ENCODE assay signal across 10 mouse cellular contexts in the genomic region with DNA sequence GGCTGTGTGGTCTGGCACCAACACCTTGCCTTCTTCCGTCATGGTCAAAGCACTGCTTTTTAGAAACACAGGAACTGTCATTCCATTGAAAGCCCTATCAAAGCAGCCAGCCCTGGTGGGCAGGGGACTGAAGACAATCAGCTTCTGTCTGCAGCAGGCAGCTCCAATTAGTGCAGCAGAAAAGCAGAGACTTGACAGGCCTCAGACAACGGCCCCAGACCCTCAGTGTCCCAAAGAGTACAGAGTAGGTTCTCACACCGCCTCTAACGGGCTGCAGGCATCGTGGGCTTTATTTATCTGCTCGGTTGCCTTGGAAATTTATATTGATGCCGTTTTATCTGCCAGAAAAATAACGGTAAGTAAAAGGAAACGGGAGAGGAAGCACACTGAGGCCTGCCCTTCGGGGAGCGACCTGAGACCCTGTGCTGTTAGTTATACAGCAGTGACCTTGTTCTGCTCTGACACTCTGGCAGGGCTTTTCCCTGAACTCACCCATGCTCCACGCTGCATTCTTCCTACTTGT. TPM values are rescaled to one million over a fixed set of nuclear protein-coding genes. Genes with fewer than 3 reads are reported as not detected.
DNase-seq lines count a peak whose midpoint lies in the region; ATAC-seq and TF ChIP-seq lines count a peak whose summit lies in the region.
"Had no signal": no experiment of that assay in that cellular context is flagged by ENCODE, and none has a peak within 500 bp of the region (broad histone marks: within the 10 kb centered on the region; RNA-seq: fewer than 3 reads in every experiment).

No protein-coding gene starts in this region.

- H3K36me3 ChIP-seq in MEL (ENCODE audit: control insufficient read depth in 1 of 2, insufficient read depth in 2 of 2, low read length in 2 of 2), result peaks cover 0 to 37% of the 10 kb centered on the region in 2 experiments; a peak in 2 of 4 replicates
- H3K36me3 ChIP-seq in forebrain, embryonic 14.5 days (ENCODE audit: control insufficient read depth, insufficient read depth, low read length), result no peaks in the 10 kb centered on the region
- H3K36me3 ChIP-seq in liver, embryonic 14.5 days (replicated peaks; ENCODE audit: control insufficient read depth, insufficient read depth, low read depth), result no peaks in the 10 kb centered on the region
- H3K36me3 ChIP-seq: stomach, embryonic 15.5 days had no signal

- peak overlapping the region; percentile 86 for H3K27ac ChIP-seq in MEL (ENCODE audit: control insufficient read depth, low read depth, low read length)
- H3K27ac ChIP-seq in forebrain, embryonic 14.5 days (ENCODE audit: low read depth, low read length), result peak overlapping the region; percentile 79
- no peak overlapping the region for H3K27ac ChIP-seq in liver, embryonic 14.5 days
- H3K27ac ChIP-seq: stomach, embryonic 15.5 days had no signal

- H3K4me2 ChIP-seq in forebrain, embryonic 14.5 days (ENCODE audit: low read length), result peak overlapping the region; percentile 29; the same call in 1 of the 2 replicates
- no peak overlapping the region for H3K4me2 ChIP-seq in liver, embryonic 14.5 days (ENCODE audit: low read depth)
- H3K4me2 ChIP-seq: stomach, embryonic 15.5 days had no signal

- TF ChIP-seq EP300 in MEL (IDR thresholded peaks at IDR 0.05; ENCODE audit: low read depth in 1 of 2, low read length in 2 of 2), result peak; percentile 71 to 91
- no peak for TF ChIP-seq EP300 in liver, embryonic 14.5 days (IDR thresholded peaks at IDR 0.05; ENCODE audit: low read depth)

- 3% methylated on average over 12 of the region's 12 CpGs for WGBS in forebrain, embryonic 14.5 days
- 15% methylated on average over 12 of the region's 12 CpGs for WGBS in liver, embryonic 14.5 days (ENCODE audit: insufficient replicate concordance)

- no peak for TF ChIP-seq CTCF in MEL (IDR thresholded peaks at IDR 0.05 in 2 of 3, conservative IDR thresholded peaks at IDR 0.05 in 1 of 3; ENCODE audit: control insufficient read depth in 1 of 3, insufficient read depth in 1 of 3, low read depth in 2 of 3, low read length in 3 of 3, poor library complexity in 1 of 3, severe bottlenecking in 1 of 3)
- TF ChIP-seq CTCF in liver, embryonic 14.5 days (IDR thresholded peaks at IDR 0.05; ENCODE audit: low read depth), result no peak

- peak; percentile 81 for DNase-seq in heart, adult 11 months
- no peak for DNase-seq in heart, postnatal 14 days
- DNase-seq in MEL (ENCODE audit: low read depth, low spot score), result peak; percentile 82
- peak; percentile 86 for DNase-seq in forebrain, embryonic 14.5 days (ENCODE audit: low spot score)
- DNase-seq in liver, embryonic 14.5 days (ENCODE audit: low read depth in 3 of 3, low spot score in 3 of 3), result no peak
- DNase-seq in cerebellum, postnatal 4 days (ENCODE audit: low spot score in 2 of 2), result no peak
- DNase-seq in frontal cortex, postnatal 10 days (ENCODE audit: low spot score in 2 of 2), result no peak
- no peak for DNase-seq in spleen, postnatal 36 days (ENCODE audit: low spot score in 2 of 2)
- DNase-seq: lung, postnatal 36 days had no signal

- H3K79me2 ChIP-seq in MEL (ENCODE audit: control insufficient read depth, insufficient read depth, low read length, poor library complexity), result 0 out of 2 replicates have a peak, but pooled peaks cover 3% of the 10 kb centered on the region

- H3K9me3 ChIP-seq in MEL (replicated peaks; ENCODE audit: insufficient read depth, low read length), result no peaks in the 10 kb centered on the region
- H3K9me3 ChIP-seq in forebrain, embryonic 14.5 days (replicated peaks; ENCODE audit: control insufficient read depth, low read length), result no peaks in the 10 kb centered on the region
- H3K9me3 ChIP-seq in liver, embryonic 14.5 days (ENCODE audit: control insufficient read depth, low read length), result no peaks in the 10 kb centered on the region
- H3K9me3 ChIP-seq: stomach, embryonic 15.5 days had no signal

- no peak for TF ChIP-seq RAD21 in MEL (IDR thresholded peaks at IDR 0.05; ENCODE audit: low read depth, low read length)

- ATAC-seq in forebrain, embryonic 14.5 days, result peak; percentile 94
- peak; percentile 41; the same call in 1 of the 2 replicates for ATAC-seq in liver, embryonic 14.5 days (ENCODE audit: insufficient read depth)

- intact Hi-C loops in heart, postnatal 14 days (cut with DNase I), result no loop called here

- no peaks in the 10 kb centered on the region for H3K27me3 ChIP-seq in MEL (ENCODE audit: control insufficient read depth in 1 of 2, insufficient read depth in 2 of 2, low read length in 2 of 2)
- H3K27me3 ChIP-seq in forebrain, embryonic 14.5 days (replicated peaks; ENCODE audit: control insufficient read depth, insufficient read depth, low read length), result no peaks in the 10 kb centered on the region
- no peaks in the 10 kb centered on the region for H3K27me3 ChIP-seq in liver, embryonic 14.5 days (ENCODE audit: control insufficient read depth, insufficient read depth, low read length)
- H3K27me3 ChIP-seq: stomach, embryonic 15.5 days had no signal

- H3K4me1 ChIP-seq in MEL (ENCODE audit: control insufficient read depth in 1 of 2, insufficient read depth in 2 of 2, low read length in 2 of 2), result peaks cover 27 to 36% of the 10 kb centered on the region in 2 experiments
- H3K4me1 ChIP-seq in forebrain, embryonic 14.5 days (ENCODE audit: control insufficient read depth, insufficient read depth, low read length), result peaks cover 41% of the 10 kb centered on the region
- peaks cover 0 to 13% of the 10 kb centered on the region in 2 experiments; a peak in 3 of 4 replicates for H3K4me1 ChIP-seq in liver, embryonic 14.5 days (replicated peaks; ENCODE audit: control insufficient read depth in 2 of 2, insufficient read depth in 2 of 2, low read length in 1 of 2)

- peak overlapping the region; percentile 73 for H3K9ac ChIP-seq in MEL (ENCODE audit: control insufficient read depth, low read depth, low read length, poor library complexity, severe bottlenecking)
- peak overlapping the region; percentile 37 for H3K9ac ChIP-seq in forebrain, embryonic 14.5 days (ENCODE audit: low read length)
- no peak overlapping the region for H3K9ac ChIP-seq in liver, embryonic 14.5 days (replicated peaks)
- H3K9ac ChIP-seq: stomach, embryonic 15.5 days had no signal

- peak in 1 of 2 experiments; percentile 63; a peak in 2 of 4 replicates for TF ChIP-seq POLR2A in MEL (IDR thresholded peaks at IDR 0.05; ENCODE audit: control insufficient read depth in 1 of 2, insufficient read depth in 1 of 2, low read depth in 1 of 2, low read length in 2 of 2, poor library complexity in 1 of 2)

- H3K4me3 ChIP-seq in MEL (ENCODE audit: control insufficient read depth in 1 of 2, insufficient read depth in 1 of 2, low read depth in 2 of 2, low read length in 2 of 2), result peak overlapping the region; percentile 21 to 30; a peak in 3 of 4 replicates
- no peak overlapping the region for H3K4me3 ChIP-seq in forebrain, embryonic 14.5 days (ENCODE audit: low read depth, low read length)
- no peak overlapping the region for H3K4me3 ChIP-seq in liver, embryonic 14.5 days (ENCODE audit: insufficient read depth in 1 of 2, low read depth in 2 of 2, low read length in 2 of 2)
- H3K4me3 ChIP-seq: stomach, embryonic 15.5 days had no signal

TF ChIP-seq in MEL, 35 proteins besides CTCF, POLR2A, EP300 and RAD21 (continues in another document):
- 0 out of 2 replicates have a peak, but pooled peaks have one; percentile 44 for TF ChIP-seq MAZ (IDR thresholded peaks at IDR 0.05; ENCODE audit: low read depth, low read length)
- peak; percentile 83 for TF ChIP-seq MXI1 (IDR thresholded peaks at IDR 0.05; ENCODE audit: low read depth, low read length)
- peak; percentile 55; the same call in 1 of the 2 replicates for TF ChIP-seq POLR2AphosphoS2 (IDR thresholded peaks at IDR 0.05; ENCODE audit: low read length)
- peak; percentile 51; the same call in 1 of the 2 replicates for TF ChIP-seq GATA1 (IDR thresholded peaks at IDR 0.05; ENCODE audit: low read depth, low read length)
- TF ChIP-seq SMC3 (IDR thresholded peaks at IDR 0.05; ENCODE audit: low read depth, low read length), result no peak
- TF ChIP-seq CHD2 (IDR thresholded peaks at IDR 0.05; ENCODE audit: low read length), result no peak
- no peak for TF ChIP-seq USF2 (IDR thresholded peaks at IDR 0.05; ENCODE audit: borderline replicate concordance in 1 of 2, insufficient read depth in 1 of 2, low read depth in 1 of 2, low read length in 2 of 2)
- no peak for TF ChIP-seq ZNF384 (IDR thresholded peaks at IDR 0.05; ENCODE audit: low read depth, low read length)
- peak; percentile 63; the same call in 1 of the 2 replicates for TF ChIP-seq ETS1 (IDR thresholded peaks at IDR 0.05; ENCODE audit: low read depth, low read length)
- no peak for TF ChIP-seq MEF2A (IDR thresholded peaks at IDR 0.05; ENCODE audit: extremely low read depth, insufficient replicate concordance, low read depth, low read length, poor library complexity, severe bottlenecking)
- no peak for TF ChIP-seq POLR2AphosphoS5 (IDR thresholded peaks at IDR 0.05; ENCODE audit: borderline replicate concordance, low read depth, low read length)
- TF ChIP-seq TBP (IDR thresholded peaks at IDR 0.05; ENCODE audit: low read depth, low read length), result peak; percentile 56; the same call in 1 of the 2 replicates
- TF ChIP-seq MYC (IDR thresholded peaks at IDR 0.05; ENCODE audit: low read depth, low read length), result peak; percentile 74
- TF ChIP-seq MAFK (IDR thresholded peaks at IDR 0.05; ENCODE audit: borderline replicate concordance, low read depth, low read length), result no peak; the same call in 1 of the 2 replicates
- no peak for TF ChIP-seq JUND (IDR thresholded peaks at IDR 0.05; ENCODE audit: low read depth, low read length)
- TF ChIP-seq ZKSCAN1 (IDR thresholded peaks at IDR 0.05; ENCODE audit: low read depth, low read length), result no peak
- peak; percentile 23; the same call in 1 of the 2 replicates for TF ChIP-seq KAT2A (conservative IDR thresholded peaks at IDR 0.05; ENCODE audit: low read depth, low read length)
- peak; percentile 73 for TF ChIP-seq MAX (IDR thresholded peaks at IDR 0.05; ENCODE audit: low read length)
- peak; percentile 55; the same call in 1 of the 2 replicates for TF ChIP-seq NELFE (IDR thresholded peaks at IDR 0.05; ENCODE audit: low read depth, low read length)
- TF ChIP-seq TCF12 (IDR thresholded peaks at IDR 0.05; ENCODE audit: low read depth, low read length), result peak; percentile 69
- TF ChIP-seq BHLHE40 (IDR thresholded peaks at IDR 0.05; ENCODE audit: borderline replicate concordance, low read depth, low read length), result no peak
- peak; percentile 90 for TF ChIP-seq MYB (IDR thresholded peaks at IDR 0.05; ENCODE audit: low read depth, low read length)

RNA-seq across cellular contexts. Expression of a gene that starts 48.1 kb away (rescaled TPM):
- 10 to 100 TPM; 18.7 to 19.9 TPM for total RNA-seq in heart, postnatal 14 days (2021)
- 5.3 and 5.7 TPM in 2 replicates for total RNA-seq in MEL (2012; rRNA removed)
- 10 to 100 TPM in 1 of 2 experiments, not detected in 1; 12.1 TPM for polyA plus RNA-seq in MEL (2012; ENCODE audit: insufficient read depth in 1 of 2, insufficient read length in 2 of 2, low read depth in 1 of 2, low replicate concordance in 2 of 2, missing spikeins in 1 of 2)
- 8.2 and 10.6 TPM in 2 replicates for polyA plus RNA-seq in forebrain, embryonic 14.5 days (2014; fragmentation: Nextera tagmentation; extraction: Ambion mirVana)
- 2.3 and 3.2 TPM in 2 replicates for polyA plus RNA-seq in liver, embryonic 14.5 days (2012; rRNA removed)
- 2.9 and 3.1 TPM in 2 replicates for polyA plus RNA-seq in liver, embryonic 14.5 days (2014; fragmentation: Nextera tagmentation; extraction: Ambion mirVana)

Comparison
In these comparisons a context has a peak if more than half of its experiments do, and no peak if none do; other contexts are left out.
1. DNase-seq: peak in heart, adult 11 months (single experiment), MEL (single experiment) and forebrain, embryonic 14.5 days (single experiment); none in heart, postnatal 14 days (0 of 2), liver, embryonic 14.5 days (0 of 3), cerebellum, postnatal 4 days (0 of 2), frontal cortex, postnatal 10 days (0 of 2) and spleen, postnatal 36 days (0 of 2).
2. H3K4me3 ChIP-seq: peak in MEL (2 of 2); none in forebrain, embryonic 14.5 days (single experiment) and liver, embryonic 14.5 days (0 of 2).